ENCODE assay signal across 26 mouse cellular contexts in the genomic region with DNA sequence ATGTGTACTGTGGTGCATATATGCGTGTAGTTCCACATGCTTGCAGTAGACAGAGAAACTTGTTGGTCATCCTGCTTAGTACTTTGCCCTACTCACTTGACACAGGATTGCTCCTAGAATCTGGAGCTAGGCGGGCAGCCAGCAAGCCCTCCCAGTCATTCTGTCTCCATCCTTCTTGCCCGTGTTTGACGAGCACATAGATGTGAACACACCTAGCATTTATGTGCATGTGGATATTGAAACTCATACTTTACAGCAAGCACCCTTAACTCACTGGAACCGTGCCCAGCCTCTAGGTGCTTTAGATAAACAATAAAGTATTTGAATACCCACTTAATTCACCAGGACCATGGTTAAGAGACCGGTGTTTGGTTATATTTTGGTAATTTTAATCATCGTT.
DNase-seq lines count a peak whose midpoint lies in the region; ATAC-seq and TF ChIP-seq lines count a peak whose summit lies in the region.
"Had no signal": no experiment of that assay in that cellular context is flagged by ENCODE, and none has a peak within 500 bp of the region (broad histone marks: within the 10 kb centered on the region; RNA-seq: fewer than 3 reads in every experiment).

No protein-coding gene starts in this region.

- 82% methylated on average over 7 of the region's 7 CpGs for WGBS in limb, embryonic 12.5 days
- WGBS in limb, embryonic 10.5 days: 95% methylated on average over 7 of the region's 7 CpGs
- WGBS in lung, embryonic 16.5 days: 62% methylated on average over 7 of the region's 7 CpGs
- WGBS in lung, adult 2 months: 65% methylated on average over 7 of the region's 7 CpGs

- H3K4me1 ChIP-seq in limb, embryonic 12.5 days (replicated peaks): no peaks in the 10 kb centered on the region
- H3K4me1 ChIP-seq in limb, embryonic 10.5 days: no peaks in the 10 kb centered on the region
- 0 out of 2 replicates have a peak, but pooled peaks cover 3% of the 10 kb centered on the region for H3K4me1 ChIP-seq in lung, embryonic 16.5 days (replicated peaks; ENCODE audit: control insufficient read depth, insufficient read depth, low read length)
- no peaks in the 10 kb centered on the region for H3K4me1 ChIP-seq in lung, adult 2 months (ENCODE audit: control insufficient read depth, insufficient read depth, low read length)
- H3K4me1 ChIP-seq: embryonic facial prominence, embryonic 10.5 days; embryonic facial prominence, embryonic 13.5 days; forebrain, embryonic 12.5 days; forebrain, embryonic 15.5 days; heart, embryonic 10.5 days; hindbrain, embryonic 12.5 days; hindbrain, embryonic 15.5 days had no signal

- no peak overlapping the region for H3K9ac ChIP-seq in limb, embryonic 12.5 days (replicated peaks)
- no peak overlapping the region for H3K9ac ChIP-seq in lung, embryonic 16.5 days (ENCODE audit: low read length)
- H3K9ac ChIP-seq: embryonic facial prominence, embryonic 13.5 days; forebrain, embryonic 12.5 days; forebrain, embryonic 15.5 days; hindbrain, embryonic 12.5 days; hindbrain, embryonic 15.5 days had no signal

- H3K4me3 ChIP-seq in limb, embryonic 12.5 days (replicated peaks): no peak overlapping the region
- no peak overlapping the region for H3K4me3 ChIP-seq in limb, embryonic 10.5 days
- H3K4me3 ChIP-seq in lung, embryonic 16.5 days (ENCODE audit: low read length): no peak overlapping the region
- H3K4me3 ChIP-seq in lung, adult 2 months (replicated peaks; ENCODE audit: extremely low read depth, low read depth, low read length): no peak overlapping the region
- H3K4me3 ChIP-seq: embryonic facial prominence, embryonic 10.5 days; embryonic facial prominence, embryonic 13.5 days; erythroblast, embryonic 14.5 days; forebrain, embryonic 12.5 days; forebrain, embryonic 15.5 days; heart, adult 2 months; heart, embryonic 10.5 days; hindbrain, embryonic 12.5 days; hindbrain, embryonic 15.5 days had no signal

- DNase-seq in limb, embryonic 10.5 days (ENCODE audit: low spot score): no peak
- no peak for DNase-seq in lung, adult 2 months
- peak; percentile 12 to 31 for DNase-seq in lung, postnatal 4 days
- no peak for DNase-seq in adrenal gland, postnatal 36 days
- DNase-seq: adrenal gland, postnatal 10 days; B cell, adult 2 months; cerebellum, adult 11 months; cerebellum, adult 2 months; cerebellum, postnatal 10 days; cerebellum, postnatal 36 days; embryo, embryonic 11 days; gastrocnemius, postnatal 25 days; heart, adult 2 months had no signal

- TF ChIP-seq CTCF in lung, adult 2 months (IDR thresholded peaks at IDR 0.05; ENCODE audit: insufficient read depth, low read length): no peak

- H3K9me3 ChIP-seq in limb, embryonic 12.5 days: no peaks in the 10 kb centered on the region
- no peaks in the 10 kb centered on the region for H3K9me3 ChIP-seq in limb, embryonic 10.5 days (replicated peaks)
- H3K9me3 ChIP-seq in lung, embryonic 16.5 days (ENCODE audit: control insufficient read depth, low read length): no peaks in the 10 kb centered on the region
- H3K9me3 ChIP-seq: embryonic facial prominence, embryonic 10.5 days; embryonic facial prominence, embryonic 13.5 days; forebrain, embryonic 12.5 days; forebrain, embryonic 15.5 days; G1E; heart, embryonic 10.5 days; hindbrain, embryonic 12.5 days; hindbrain, embryonic 15.5 days had no signal

- H3K36me3 ChIP-seq in limb, embryonic 12.5 days: peaks cover 88% of the 10 kb centered on the region
- peaks cover 96% of the 10 kb centered on the region for H3K36me3 ChIP-seq in limb, embryonic 10.5 days
- peaks cover 62% of the 10 kb centered on the region for H3K36me3 ChIP-seq in lung, embryonic 16.5 days (ENCODE audit: control insufficient read depth, insufficient read depth, low read length)

- H3K4me2 ChIP-seq in limb, embryonic 12.5 days: no peak overlapping the region
- no peak overlapping the region for H3K4me2 ChIP-seq in lung, embryonic 16.5 days (ENCODE audit: low read depth, low read length)
- H3K4me2 ChIP-seq: embryonic facial prominence, embryonic 13.5 days; forebrain, embryonic 12.5 days; forebrain, embryonic 15.5 days; hindbrain, embryonic 12.5 days; hindbrain, embryonic 15.5 days had no signal

- H3K27ac ChIP-seq in limb, embryonic 12.5 days: 0 out of 2 replicates have a peak overlapping the region, but pooled peaks have one; percentile 12
- H3K27ac ChIP-seq in limb, embryonic 10.5 days: no peak overlapping the region
- H3K27ac ChIP-seq in lung, embryonic 16.5 days (ENCODE audit: low read length): peak overlapping the region; percentile 43; the same call in 1 of the 2 replicates
- H3K27ac ChIP-seq: embryonic facial prominence, embryonic 10.5 days; embryonic facial prominence, embryonic 13.5 days; forebrain, embryonic 12.5 days; forebrain, embryonic 15.5 days; heart, adult 2 months; heart, embryonic 10.5 days; hindbrain, embryonic 12.5 days; hindbrain, embryonic 15.5 days had no signal

- no peak for ATAC-seq in limb, embryonic 12.5 days (ENCODE audit: insufficient number of reproducible peaks, insufficient read depth, low FRiP score, low TSS enrichment, low read depth)
- peak; percentile 70 for ATAC-seq in lung, embryonic 16.5 days (ENCODE audit: low read depth)
- ATAC-seq: forebrain, embryonic 15.5 days; Patski had no signal

- TF ChIP-seq POLR2A in lung, adult 2 months (IDR thresholded peaks at IDR 0.05; ENCODE audit: borderline replicate concordance, extremely low read depth, low read depth, low read length): no peak

- H3K27me3 ChIP-seq in limb, embryonic 12.5 days: no peaks in the 10 kb centered on the region
- H3K27me3 ChIP-seq in limb, embryonic 10.5 days (ENCODE audit: low read depth, poor library complexity, severe bottlenecking): no peaks in the 10 kb centered on the region
- H3K27me3 ChIP-seq in lung, embryonic 16.5 days (ENCODE audit: control insufficient read depth, insufficient read depth, low read depth, low read length): no peaks in the 10 kb centered on the region
- H3K27me3 ChIP-seq: CH12.LX; embryonic facial prominence, embryonic 13.5 days; forebrain, embryonic 12.5 days; forebrain, embryonic 15.5 days; hindbrain, embryonic 12.5 days; hindbrain, embryonic 15.5 days; Patski had no signal

Comparison
In these comparisons a context has a peak if more than half of its experiments do, and no peak if none do; other contexts are left out.
1. DNase-seq: peak in lung, postnatal 4 days (2 of 2); none in limb, embryonic 10.5 days (single experiment), lung, adult 2 months (single experiment) and adrenal gland, postnatal 36 days (0 of 2).